Mouse (Mus musculus) kidney, adult 2 months (tissue): ENCODE results near the gene Ikbke.

Experiments used
- CTCF ChIP-seq: fragments of 200-500 bp; conservative IDR thresholded peaks from 2 replicates; pipeline ENCODE4 v1.5.1; 2011; ENCODE audit warnings: low read depth, mild to moderate bottlenecking, control low read depth, low read length, moderate library complexity, mixed read lengths; ENCODE audit not compliant: insufficient read depth, insufficient read length
- POLR2A ChIP-seq: fragments of 200-500 bp; IDR thresholded peaks from one replicate; pipeline ENCODE4 v1.6.1; 2011; ENCODE audit warnings: low read depth, low read length, control low read depth

DNA sequence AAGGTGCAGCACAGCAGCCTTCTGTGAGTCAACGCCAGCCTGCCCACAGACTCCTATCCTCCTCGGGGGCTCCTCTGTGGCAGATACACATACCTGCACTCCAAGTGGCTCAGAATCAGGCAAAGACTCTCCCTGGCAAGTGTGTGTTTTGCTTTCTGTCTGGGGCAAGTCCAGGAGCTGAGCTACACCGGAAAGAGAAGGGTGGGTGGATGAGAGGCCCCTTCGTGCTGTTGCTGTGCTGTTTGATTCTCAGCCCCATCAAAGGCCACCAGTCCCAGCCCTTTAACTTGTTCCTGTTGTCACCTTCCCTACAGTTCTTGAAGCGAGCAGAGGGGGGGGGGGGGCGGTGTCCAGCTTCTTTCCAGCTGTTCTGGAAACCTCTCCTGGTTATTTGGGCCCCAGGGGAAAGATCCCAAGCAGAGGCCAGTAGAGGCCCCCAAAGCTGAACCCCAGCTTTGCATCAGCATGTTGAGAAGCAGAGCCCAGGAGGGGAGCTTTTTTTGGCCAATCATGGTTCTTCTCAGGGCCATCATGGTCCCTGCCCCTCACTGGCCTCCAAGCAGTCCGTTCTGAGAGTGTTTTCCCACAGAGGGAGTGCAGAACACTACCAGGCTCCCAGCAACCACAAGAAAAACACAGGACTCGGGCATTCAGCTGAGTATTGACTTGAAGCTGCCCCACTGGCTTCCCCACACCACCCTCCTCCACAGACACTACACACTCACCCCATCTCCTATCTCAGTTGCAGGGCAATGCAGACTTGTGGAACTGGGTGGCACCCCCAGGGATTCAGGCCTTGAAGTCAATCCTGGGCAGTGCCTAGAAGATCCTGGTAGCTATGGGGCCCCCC, 575 bp downstream of the Ikbke start:
- no peak for TF ChIP-seq CTCF
- TF ChIP-seq POLR2A = no peak
